Mouse (Mus musculus) hematopoietic stem cell, adult 5-6 weeks (primary cell): ENCODE measurements around the gene Rgs17. TPM values are rescaled to one million over a fixed set of nuclear protein-coding genes. Genes with fewer than 3 reads are reported as not detected.

Experiments
- ATAC-seq, 2 experiments: fragments of 125-278 bp in 1 of 2; replicated peaks in 1 of 2; 2 replicates each; pipeline ENCODE4 v1.8.0; 2016 to 2017; ENCODE audit warnings: inconsistent platforms in 2 of 2, mild to moderate bottlenecking in 2 of 2, moderate number of reproducible peaks in 2 of 2, low read depth in 1 of 2, moderate TSS enrichment in 1 of 2; ENCODE audit not compliant: low FRiP score in 2 of 2, poor library complexity in 2 of 2, severe bottlenecking in 2 of 2, insufficient read depth in 1 of 2, low TSS enrichment in 1 of 2
- total RNA-seq: library from RNA; stranded (forward); fragments of 172-1452, 232-1000 nt; gene quantifications from 2 replicates; pipeline ENCODE4 v1.2.3, GENCODE M21; 2017

The Rgs17 gene
- total RNA-seq, 1 experiment from 2014 or later: not detected

DNA sequence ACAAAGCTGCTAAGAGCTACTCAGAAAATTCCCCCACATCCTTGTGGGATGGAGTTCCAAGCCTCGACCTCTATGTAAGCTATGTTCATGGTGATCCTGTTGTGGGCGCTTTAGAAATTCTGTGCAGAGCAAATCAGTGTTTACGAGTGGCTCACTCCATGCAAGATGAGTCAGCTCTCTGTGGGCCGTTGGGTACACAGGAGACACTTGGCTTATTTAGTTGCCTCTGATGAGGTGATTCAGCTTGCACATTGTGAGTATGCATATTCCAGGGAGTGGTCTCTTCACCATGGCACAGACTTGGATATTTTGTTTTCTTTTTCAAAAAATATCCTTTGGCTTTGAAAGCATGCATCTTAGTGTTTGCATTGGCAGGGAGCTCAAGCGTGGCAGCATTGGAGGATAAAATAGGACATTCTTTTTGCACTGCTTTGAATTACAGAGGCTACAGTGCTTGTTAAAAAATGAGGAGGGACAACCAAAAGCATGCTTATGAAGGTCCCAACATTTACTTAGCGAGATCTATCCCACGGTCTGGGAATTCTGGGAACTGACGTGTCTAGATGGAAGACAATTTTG is 68.8 kb downstream of the Rgs17 start:
- no peak for ATAC-seq

- ATAC-seq: no peak; a peak in 1 of 4 replicates
Observed at GRCm38 (mm10) chr10:5846939-5847338, 75.3 kb downstream of the Rgs17 start.

- ATAC-seq: peak; percentile 74 to 80
Observed at GRCm38 (mm10) chr10:5841369-5841768, 80.8 kb downstream of the Rgs17 start.

DNA sequence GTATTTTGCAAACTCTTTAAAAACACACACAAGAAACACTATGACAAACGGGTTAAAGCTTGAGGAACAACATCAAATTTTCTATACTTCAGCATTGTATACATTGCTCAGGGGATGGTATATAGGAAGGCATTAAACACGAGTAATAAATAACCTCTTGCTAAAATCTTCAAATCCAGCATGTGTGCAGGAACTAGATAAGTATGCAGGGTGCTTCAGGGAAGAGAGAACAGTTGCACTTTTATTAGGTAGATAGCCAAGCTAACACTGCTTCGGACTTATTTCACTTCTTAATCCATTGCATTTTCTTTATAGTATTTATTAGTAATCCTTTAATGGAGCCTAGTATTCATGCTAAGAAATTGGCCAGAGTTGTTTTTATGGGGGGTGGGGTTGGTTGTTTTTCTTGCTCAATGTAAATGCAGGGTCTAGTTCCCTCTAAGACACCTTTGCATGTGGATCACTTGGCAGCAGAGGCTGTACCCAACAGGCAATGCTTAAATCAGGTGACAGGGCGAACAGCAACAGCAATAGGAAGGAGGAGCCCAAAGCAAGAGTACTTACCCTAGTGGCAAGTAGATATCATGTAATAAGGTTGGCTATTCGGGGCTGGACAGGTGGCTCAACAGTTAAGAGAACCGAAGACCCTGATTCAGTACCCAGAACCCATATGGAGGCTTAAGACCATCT is 95.7 kb downstream of the Rgs17 start:
- no peak for ATAC-seq

- ATAC-seq: peak; percentile 40 to 47
Observed at GRCm38 (mm10) chr10:5824779-5825178, 97.4 kb downstream of the Rgs17 start.

- ATAC-seq: peak; percentile 89 to 92
Observed at GRCm38 (mm10) chr10:5823740-5824491, 98.3 kb downstream of the Rgs17 start, which contains the start of gene Mtrf1l. TSS of gene Mtrf1l (minus strand) at chr10:5823910.

DNA sequence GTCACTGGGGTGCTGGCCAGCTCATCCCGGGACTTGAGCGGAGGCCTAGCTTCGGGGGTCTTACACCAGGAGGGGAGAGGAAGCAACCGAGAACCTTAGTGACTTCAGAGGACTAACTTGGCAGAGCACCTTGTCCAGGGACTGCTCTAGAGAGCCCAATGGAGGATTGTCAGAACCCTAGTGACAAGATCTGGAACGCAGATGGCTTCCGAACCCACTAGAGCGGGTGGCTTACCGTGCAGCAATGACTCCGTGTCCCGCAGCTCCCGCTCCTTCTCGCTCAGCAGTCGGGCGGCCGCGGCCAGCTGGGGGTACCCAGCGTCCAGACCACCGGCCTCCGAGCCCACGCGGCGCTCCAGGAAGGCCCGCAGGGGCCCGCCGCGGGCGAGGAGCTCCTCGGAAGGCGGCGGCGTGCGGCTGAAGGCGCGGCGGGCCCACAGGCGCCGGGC is 98.9 kb downstream of the Rgs17 start:
- no peak for ATAC-seq

- ATAC-seq: no peak
Observed at GRCm38 (mm10) chr10:5818772-5819171, 103.4 kb downstream of the Rgs17 start.

GRCm38 (mm10) chr10:5815968-5816367 is 106.2 kb downstream of the Rgs17 start:
- ATAC-seq: no peak

- ATAC-seq: no peak
Observed at GRCm38 (mm10) chr10:5813724-5814123, 108.5 kb downstream of the Rgs17 start.

DNA sequence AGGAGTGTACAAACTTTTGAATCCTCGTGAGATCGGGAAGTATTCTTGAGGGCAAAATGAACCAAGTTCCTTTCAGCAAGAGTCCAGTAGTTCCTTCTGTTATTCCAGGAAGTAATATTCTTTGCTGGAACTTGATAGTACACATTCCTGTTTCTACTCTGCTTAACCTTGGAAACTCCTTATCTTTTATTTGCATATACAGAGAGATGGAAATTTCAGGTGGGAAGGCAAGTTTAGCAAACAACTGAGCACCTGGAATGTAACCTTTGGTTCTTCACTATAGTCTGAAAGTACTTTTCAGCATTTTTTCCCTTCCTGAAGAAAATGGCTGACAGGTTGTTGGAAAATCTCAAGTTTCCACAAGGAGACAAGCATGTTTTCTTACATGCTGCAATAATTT is 114.5 kb downstream of the Rgs17 start:
- ATAC-seq: no peak

GRCm38 (mm10) chr10:5806996-5807395 is 115.2 kb downstream of the Rgs17 start:
- ATAC-seq: no peak

DNA sequence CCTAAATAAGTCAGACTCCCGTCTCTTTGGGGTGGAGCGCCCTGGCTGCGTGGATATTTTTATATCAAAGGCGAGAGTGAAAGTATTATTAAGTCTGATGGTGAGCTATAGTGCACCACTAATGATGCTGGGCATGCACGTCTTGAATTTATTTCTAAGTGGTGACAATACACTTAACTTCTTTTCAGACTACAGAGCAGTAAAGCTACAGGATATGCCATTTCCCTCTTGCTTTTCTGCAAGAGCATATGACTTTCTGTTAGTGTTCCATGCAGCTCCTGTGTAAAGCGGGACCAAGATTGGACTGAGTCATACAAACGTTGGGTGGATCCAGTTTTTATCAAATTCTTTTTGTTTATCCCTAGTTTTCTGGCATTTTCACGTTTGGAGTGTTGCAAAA is 115.8 kb downstream of the Rgs17 start:
- no peak for ATAC-seq

- peak; percentile 77 to 88 for ATAC-seq
Observed at GRCm38 (mm10) chr10:5805731-5806307, 116.4 kb downstream of the Rgs17 start.

DNA sequence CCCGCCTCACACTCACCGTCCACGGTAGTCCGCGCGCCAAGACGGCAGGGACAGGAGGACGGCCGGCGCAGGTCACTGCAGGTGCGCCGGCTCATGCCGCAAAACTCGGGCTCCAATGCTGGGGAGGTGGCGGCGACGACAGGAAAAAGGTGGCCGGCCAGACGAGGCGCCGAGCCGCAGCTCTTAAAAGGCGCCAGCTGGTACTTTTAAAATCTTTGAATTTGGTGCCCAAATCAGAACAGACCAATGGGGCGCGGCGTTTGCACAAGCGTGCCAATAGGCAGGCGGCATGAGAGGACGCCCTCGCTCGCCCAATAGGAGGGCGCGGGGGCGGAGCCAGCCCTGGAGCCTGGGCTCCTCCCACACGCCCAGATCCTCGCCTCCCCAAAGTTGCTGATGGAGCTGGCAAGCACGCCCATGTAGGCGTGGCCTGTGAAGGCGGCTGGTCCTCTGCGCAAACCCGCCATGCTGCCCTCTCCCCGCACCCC is 116.9 kb downstream of the Rgs17 start, which contains the start of gene Fbxo5:
Fbxo5 (minus strand) TSS at position 358 of the 488 bp plus-strand sequence.
- ATAC-seq: peak; percentile 89 to 91

DNA sequence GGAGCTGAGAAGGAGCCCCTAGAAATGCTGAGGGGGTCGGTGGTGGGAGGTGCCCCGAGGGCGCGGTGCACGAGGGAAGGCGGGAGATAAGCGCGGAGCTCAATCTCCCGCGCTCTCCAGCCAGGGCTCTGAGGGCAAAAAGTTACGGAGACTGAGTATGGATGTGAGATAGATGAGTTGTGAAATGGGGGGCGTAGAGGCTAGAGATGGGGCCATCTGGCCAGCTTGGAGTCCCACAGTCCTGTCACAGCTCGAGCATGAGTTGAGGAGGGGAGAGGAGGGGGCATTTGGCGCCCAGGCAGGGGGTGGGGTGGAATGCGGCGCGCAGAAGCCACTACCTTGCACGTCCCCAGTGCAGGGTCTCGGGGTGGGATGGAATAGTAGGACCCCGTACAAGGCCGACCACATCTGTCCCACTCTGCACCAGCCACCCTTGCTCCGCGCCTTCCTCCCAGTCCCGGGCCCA is 117.5 kb downstream of the Rgs17 start:
- ATAC-seq: no peak

DNA sequence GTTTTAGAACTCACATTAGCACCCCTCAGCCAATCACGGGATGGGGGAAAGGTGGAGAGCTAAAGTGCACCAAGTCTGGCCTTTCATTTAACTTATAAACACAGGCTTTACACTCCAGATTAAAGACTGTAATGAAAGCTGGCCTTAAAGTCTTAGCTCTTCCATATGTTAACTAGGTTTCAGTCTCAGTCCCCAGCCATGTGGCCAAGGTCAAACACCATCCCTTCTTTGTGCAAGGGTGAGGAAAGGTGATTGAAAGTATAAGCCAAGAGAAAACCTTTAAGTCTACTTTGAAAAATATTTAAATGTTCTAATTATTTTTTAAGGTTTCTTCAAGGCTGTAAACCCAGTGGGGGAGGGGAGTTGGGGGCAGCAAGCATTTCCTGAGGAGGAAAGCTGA is 118.5 kb downstream of the Rgs17 start:
- no peak for ATAC-seq

DNA sequence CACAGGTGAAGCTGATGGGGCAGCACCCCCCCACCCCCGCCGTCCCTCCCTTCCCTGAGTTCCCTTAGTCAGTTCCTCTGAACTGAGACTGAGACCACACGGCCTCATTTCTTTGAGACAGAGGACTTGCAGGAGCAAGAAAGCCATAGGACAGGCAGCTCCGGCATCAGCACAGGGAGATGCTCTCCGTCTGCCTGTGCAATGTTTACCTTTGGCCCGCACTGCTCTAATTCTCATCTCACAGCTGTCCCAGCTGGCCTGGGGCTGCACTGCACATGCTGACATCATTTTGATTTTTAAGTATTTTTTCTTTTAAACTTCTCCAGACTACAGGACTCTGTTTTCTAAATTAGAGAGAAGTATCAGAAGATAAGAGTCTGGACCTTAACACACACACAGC is 119.3 kb downstream of the Rgs17 start:
- ATAC-seq: no peak
